Mouse (Mus musculus): ENCODE data around the gene 4933402N03Rik. TPM values are rescaled to one million over a fixed set of nuclear protein-coding genes. Genes with fewer than 3 reads are reported as not detected.

Gene 4933402N03Rik
- total and polyA plus RNA-seq, 3 experiments, result not detected

GRCm38 (mm10) chr7:131169099-131169498 lies 23.0 kb upstream of the 4933402N03Rik start:
- Histone ChIP-seq H3K79me2 (replicated peaks; ENCODE audit: control insufficient read depth, extremely low read depth, insufficient read depth, poor library complexity, severe bottlenecking) (no peaks in the 10 kb centered on the region), H3K27ac (ENCODE audit: insufficient read depth, low read depth) (no peak overlapping the region)
- dilution Hi-C loops (cut with MboI; ENCODE audit: extremely low pct_ligation_motif_present, extremely low pct_unique_long_range_greater_than_20kb, low sequenced_read_pairs), result no loop called here

GRCm38 (mm10) chr7:131167771-131168170 lies 21.7 kb upstream of the 4933402N03Rik start:
- Histone ChIP-seq H3K36me3 (replicated peaks in 1 of 2; ENCODE audit: control insufficient read depth in 1 of 2, insufficient read depth in 1 of 2, low read length in 1 of 2) (no peaks in the 10 kb centered on the region), H3K9me3 (replicated peaks; ENCODE audit: low read length) (peaks cover 2% of the 10 kb centered on the region), H3K4me3 (replicated peaks in 1 of 3; ENCODE audit: low read depth in 2 of 3, low read length in 2 of 3, poor library complexity in 1 of 3) (no peak overlapping the region), H3K27me3 (replicated peaks) (peaks cover 49% of the 10 kb centered on the region), H3K4me2 (ENCODE audit: insufficient read depth, low read depth, poor library complexity, severe bottlenecking) (no peak overlapping the region), H3K4me1 (ENCODE audit: control insufficient read depth in 1 of 2, insufficient read depth in 2 of 2) (no peaks in the 10 kb centered on the region), H3K79me2 (replicated peaks; ENCODE audit: control insufficient read depth, extremely low read depth, insufficient read depth, poor library complexity, severe bottlenecking) (no peaks in the 10 kb centered on the region), H3K27ac (ENCODE audit: insufficient read depth, low read depth) (no peak overlapping the region), H3K9ac (ENCODE audit: insufficient read depth, low read depth) (no peak overlapping the region)
- no peak for DNase-seq (ENCODE audit: extremely low read depth)
- in situ Hi-C loops (cut with MboI; ENCODE audit: low pct_ligation_motif_present, low pct_unique_long_range_greater_than_20kb, low sequenced_read_pairs) (no loop called here), dilution Hi-C loops (cut with MboI; ENCODE audit: extremely low pct_ligation_motif_present, extremely low pct_unique_long_range_greater_than_20kb, low sequenced_read_pairs) (no loop called here)
- TF ChIP-seq POLR2A (IDR thresholded peaks at IDR 0.05; ENCODE audit: low read depth, low read length), result no peak
- no peak for TF ChIP-seq E2F4 (IDR thresholded peaks at IDR 0.05; ENCODE audit: insufficient replicate concordance, low read depth, low read length)
- no peak for TF ChIP-seq ELF1 (IDR thresholded peaks at IDR 0.05; ENCODE audit: low read depth, low read length)
- TF ChIP-seq CTCF (conservative IDR thresholded peaks at IDR 0.05 in 1 of 2, IDR thresholded peaks at IDR 0.05 in 1 of 2; ENCODE audit: low read depth in 2 of 2, low read length in 2 of 2), result no peak
- no peak for TF ChIP-seq RCOR1 (conservative IDR thresholded peaks at IDR 0.05; ENCODE audit: low read depth, low read length)
- TF ChIP-seq ZNF384 (IDR thresholded peaks at IDR 0.05; ENCODE audit: low read depth, low read length), result no peak
- TF ChIP-seq MXI1 (IDR thresholded peaks at IDR 0.05; ENCODE audit: low read depth, low read length), result no peak
- no peak for TF ChIP-seq MEF2A (IDR thresholded peaks at IDR 0.05; ENCODE audit: borderline replicate concordance, low read depth, low read length)

More at GRCm38 (mm10) chr7:131169099-131169498, 23.0 kb upstream of the 4933402N03Rik start:
- DNase-seq (ENCODE audit: extremely low read depth), result no peak
- Histone ChIP-seq H3K9me3 (replicated peaks; ENCODE audit: low read length) (peaks cover 2% of the 10 kb centered on the region), H3K4me2 (ENCODE audit: insufficient read depth, low read depth, poor library complexity, severe bottlenecking) (no peak overlapping the region), H3K4me3 (replicated peaks in 1 of 3; ENCODE audit: low read depth in 2 of 3, low read length in 2 of 3, poor library complexity in 1 of 3) (no peak overlapping the region), H3K36me3 (replicated peaks in 1 of 2; ENCODE audit: control insufficient read depth in 1 of 2, insufficient read depth in 1 of 2, low read length in 1 of 2) (no peaks in the 10 kb centered on the region), H3K27me3 (replicated peaks) (peaks cover 63% of the 10 kb centered on the region), H3K9ac (ENCODE audit: insufficient read depth, low read depth) (no peak overlapping the region), H3K4me1 (ENCODE audit: control insufficient read depth in 1 of 2, insufficient read depth in 2 of 2) (no peaks in the 10 kb centered on the region)
- in situ Hi-C loops (cut with MboI; ENCODE audit: low pct_ligation_motif_present, low pct_unique_long_range_greater_than_20kb, low sequenced_read_pairs), result no loop called here
- TF ChIP-seq NRF1 (IDR thresholded peaks at IDR 0.05; ENCODE audit: low read depth, low read length), result no peak
- TF ChIP-seq USF2 (conservative IDR thresholded peaks at IDR 0.05; ENCODE audit: low read depth, low read length), result no peak
- no peak for TF ChIP-seq IRF4 (IDR thresholded peaks at IDR 0.05; ENCODE audit: low read depth, low read length)
- no peak for TF ChIP-seq BHLHE40 (IDR thresholded peaks at IDR 0.05; ENCODE audit: low read depth, low read length)
- no peak for TF ChIP-seq MYC (IDR thresholded peaks at IDR 0.05; ENCODE audit: low read depth, low read length)
- no peak for TF ChIP-seq HCFC1 (IDR thresholded peaks at IDR 0.05; ENCODE audit: low read depth, low read length)
- TF ChIP-seq RAD21 (IDR thresholded peaks at IDR 0.05; ENCODE audit: low read depth, low read length), result no peak
- TF ChIP-seq CTCF (conservative IDR thresholded peaks at IDR 0.05 in 1 of 2, IDR thresholded peaks at IDR 0.05 in 1 of 2; ENCODE audit: low read depth in 2 of 2, low read length in 2 of 2), result no peak
- TF ChIP-seq E2F4 (IDR thresholded peaks at IDR 0.05; ENCODE audit: insufficient replicate concordance, low read depth, low read length), result no peak
- no peak for TF ChIP-seq ZMIZ1 (IDR thresholded peaks at IDR 0.05; ENCODE audit: low read depth, low read length)
- TF ChIP-seq ELF1 (IDR thresholded peaks at IDR 0.05; ENCODE audit: low read depth, low read length), result no peak
- TF ChIP-seq ETS1 (conservative IDR thresholded peaks at IDR 0.05; ENCODE audit: low read depth, low read length), result no peak
- TF ChIP-seq PAX5 (IDR thresholded peaks at IDR 0.05; ENCODE audit: low read length), result no peak
- no peak for TF ChIP-seq SMC3 (IDR thresholded peaks at IDR 0.05; ENCODE audit: low read depth, low read length)
- TF ChIP-seq KAT2A (IDR thresholded peaks at IDR 0.05; ENCODE audit: insufficient replicate concordance, low read length), result no peak
